Mouse (Mus musculus) WW6 (cell line): ENCODE measurements around the gene Mecom.
"Not testable (repeated sequence)": the region's sequence is repeated elsewhere in the genome, so short reads cannot be mapped to it uniquely, and the experiment has no call there.

ENCODE experiments used
- DNase-seq: peaks from one replicate; pipeline ENCODE4 v3.0.0-alpha.2; 2013; ENCODE audit warnings: low read depth, low spot score

Mecom gene

GRCm38 (mm10) chr3:30253714-30254113 lies 294.1 kb downstream of the Mecom start:
- no peak for DNase-seq

- DNase-seq, result no peak
Measured at GRCm38 (mm10) chr3:30248656-30249384, 299.0 kb downstream of the Mecom start.

GRCm38 (mm10) chr3:30247256-30247655 lies 300.6 kb downstream of the Mecom start:
- no peak for DNase-seq

GRCm38 (mm10) chr3:30246431-30247041 lies 301.3 kb downstream of the Mecom start:
- DNase-seq, result no peak

- DNase-seq, result no peak
Measured at GRCm38 (mm10) chr3:30245950-30246349, 301.9 kb downstream of the Mecom start.

GRCm38 (mm10) chr3:30244401-30244871 lies 303.4 kb downstream of the Mecom start:
- DNase-seq, result no peak

GRCm38 (mm10) chr3:30243776-30244275 lies 304.0 kb downstream of the Mecom start:
- DNase-seq, result no peak

GRCm38 (mm10) chr3:30239416-30239815 lies 308.4 kb downstream of the Mecom start:
- no peak for DNase-seq

GRCm38 (mm10) chr3:30237493-30237892 lies 310.3 kb downstream of the Mecom start:
- DNase-seq, result no peak

- no peak for DNase-seq
Measured at GRCm38 (mm10) chr3:30234018-30234417, 313.8 kb downstream of the Mecom start.

GRCm38 (mm10) chr3:30227964-30228670 lies 319.7 kb downstream of the Mecom start:
- no peak for DNase-seq

- DNase-seq, result no peak
Measured at GRCm38 (mm10) chr3:30226928-30227370, 320.9 kb downstream of the Mecom start.

- not testable (repeated sequence) for DNase-seq
Measured at GRCm38 (mm10) chr3:30225200-30225599, 322.6 kb downstream of the Mecom start.

GRCm38 (mm10) chr3:30220701-30221412 lies 327.0 kb downstream of the Mecom start:
- DNase-seq, result no peak

- DNase-seq, result no peak
Measured at GRCm38 (mm10) chr3:30219891-30220290, 327.9 kb downstream of the Mecom start.

GRCm38 (mm10) chr3:30219190-30219884 lies 328.5 kb downstream of the Mecom start:
- no peak for DNase-seq

- no peak for DNase-seq
Measured at GRCm38 (mm10) chr3:30214607-30215006, 333.2 kb downstream of the Mecom start.

- DNase-seq, result no peak
Measured at GRCm38 (mm10) chr3:30213540-30214170, 334.2 kb downstream of the Mecom start.

- DNase-seq, result no peak
Measured at GRCm38 (mm10) chr3:30212802-30213201, 335.0 kb downstream of the Mecom start.

- DNase-seq, result no peak
Measured at GRCm38 (mm10) chr3:30209131-30209530, 338.7 kb downstream of the Mecom start.
